ENCODE assay signal across 8 mouse cellular contexts in genomic region chr3:146405213-146406006, GRCm38 (mm10). TPM values are rescaled to one million over a fixed set of nuclear protein-coding genes. Genes with fewer than 3 reads are reported as not detected.
DNase-seq lines count a peak whose midpoint lies in the region; ATAC-seq and TF ChIP-seq lines count a peak whose summit lies in the region.

No protein-coding gene starts in this region.

- no peak for ATAC-seq in lung, embryonic 14.5 days (ENCODE audit: insufficient read depth)
- ATAC-seq in hindbrain, embryonic 16.5 days, result no peak
- ATAC-seq in midbrain, embryonic 15.5 days (replicated peaks), result no peak

- peak overlapping the region; percentile 90 for H3K4me3 ChIP-seq in lung, embryonic 14.5 days (ENCODE audit: low read depth, low read length)
- peak overlapping the region; percentile 97 for H3K4me3 ChIP-seq in embryonic facial prominence, embryonic 10.5 days
- peak overlapping the region; percentile 93 for H3K4me3 ChIP-seq in hindbrain, embryonic 16.5 days (ENCODE audit: low read length)
- H3K4me3 ChIP-seq in midbrain, embryonic 15.5 days, result peak overlapping the region; percentile 70

- WGBS in lung, embryonic 14.5 days, result 22% methylated on average over 18 of the region's 18 CpGs
- WGBS in embryonic facial prominence, embryonic 10.5 days, result 36% methylated on average over 18 of the region's 18 CpGs
- WGBS in hindbrain, embryonic 16.5 days, result 27% methylated on average over 18 of the region's 18 CpGs
- 13% methylated on average over 18 of the region's 18 CpGs for WGBS in midbrain, embryonic 15.5 days

- H3K27ac ChIP-seq in lung, embryonic 14.5 days (ENCODE audit: low read depth), result peak overlapping the region; percentile 84
- peak overlapping the region; percentile 92 for H3K27ac ChIP-seq in embryonic facial prominence, embryonic 10.5 days (replicated peaks)
- H3K27ac ChIP-seq in hindbrain, embryonic 16.5 days (ENCODE audit: low read depth, low read length), result peak overlapping the region; percentile 89
- H3K27ac ChIP-seq in midbrain, embryonic 15.5 days, result peak overlapping the region; percentile 85

- DNase-seq in lung, embryonic 14.5 days, result peak; percentile 9
- DNase-seq in lung, postnatal 25 days (ENCODE audit: low spot score), result no peak
- DNase-seq in embryonic facial prominence, embryonic 10.5 days (ENCODE audit: low spot score), result no peak
- DNase-seq in thymus, postnatal 36 days, result no peak
- DNase-seq in cerebellum, postnatal 25 days, result no peak
- DNase-seq in kidney, adult 18-20 months, result no peak

- no peaks in the 10 kb centered on the region; the same call in 1 of the 2 replicates for H3K4me1 ChIP-seq in lung, embryonic 14.5 days (ENCODE audit: insufficient read depth)
- H3K4me1 ChIP-seq in embryonic facial prominence, embryonic 10.5 days, result peaks cover 31% of the 10 kb centered on the region
- H3K4me1 ChIP-seq in hindbrain, embryonic 16.5 days (ENCODE audit: control insufficient read depth, insufficient read depth, low read depth, low read length), result peaks cover 24% of the 10 kb centered on the region
- peaks cover 32% of the 10 kb centered on the region for H3K4me1 ChIP-seq in midbrain, embryonic 15.5 days

- no peak for TF ChIP-seq CTCF in lung, embryonic 14.5 days (IDR thresholded peaks at IDR 0.05; ENCODE audit: low read depth)

- H3K9me3 ChIP-seq in lung, embryonic 14.5 days (ENCODE audit: low read depth, low read length), result no peaks in the 10 kb centered on the region; the same call in 1 of the 2 replicates
- no peaks in the 10 kb centered on the region for H3K9me3 ChIP-seq in embryonic facial prominence, embryonic 10.5 days
- H3K9me3 ChIP-seq in hindbrain, embryonic 16.5 days (ENCODE audit: control insufficient read depth, low read length), result no peaks in the 10 kb centered on the region
- H3K9me3 ChIP-seq in midbrain, embryonic 15.5 days, result no peaks in the 10 kb centered on the region

- peak overlapping the region; percentile 82 for H3K9ac ChIP-seq in lung, embryonic 14.5 days
- peak overlapping the region; percentile 94 for H3K9ac ChIP-seq in hindbrain, embryonic 16.5 days (ENCODE audit: low read depth, low read length)
- H3K9ac ChIP-seq in midbrain, embryonic 15.5 days, result peak overlapping the region; percentile 82

- peak overlapping the region; percentile 87 for H3K4me2 ChIP-seq in lung, embryonic 14.5 days
- peak overlapping the region; percentile 65 for H3K4me2 ChIP-seq in hindbrain, embryonic 16.5 days (ENCODE audit: low read length)
- H3K4me2 ChIP-seq in midbrain, embryonic 15.5 days, result peak overlapping the region; percentile 83

- H3K27me3 ChIP-seq in lung, embryonic 14.5 days (ENCODE audit: insufficient read depth, low read length), result no peaks in the 10 kb centered on the region
- 0 out of 2 replicates have a peak, but pooled peaks cover 5% of the 10 kb centered on the region for H3K27me3 ChIP-seq in embryonic facial prominence, embryonic 10.5 days (replicated peaks; ENCODE audit: low read depth, poor library complexity, severe bottlenecking)
- no peaks in the 10 kb centered on the region for H3K27me3 ChIP-seq in hindbrain, embryonic 16.5 days (replicated peaks; ENCODE audit: control insufficient read depth, insufficient read depth, low read length)
- no peaks in the 10 kb centered on the region for H3K27me3 ChIP-seq in midbrain, embryonic 15.5 days (replicated peaks)

- no peaks in the 10 kb centered on the region for H3K36me3 ChIP-seq in lung, embryonic 14.5 days (ENCODE audit: insufficient read depth)
- peaks cover 9% of the 10 kb centered on the region; the same call in 1 of the 2 replicates for H3K36me3 ChIP-seq in embryonic facial prominence, embryonic 10.5 days (replicated peaks)
- H3K36me3 ChIP-seq in hindbrain, embryonic 16.5 days (ENCODE audit: control insufficient read depth, insufficient read depth, low read length), result no peaks in the 10 kb centered on the region
- H3K36me3 ChIP-seq in midbrain, embryonic 15.5 days (replicated peaks), result no peaks in the 10 kb centered on the region

RNA-seq across cellular contexts. Expression of gene Ssx2ip, which starts 1.0 kb away (rescaled TPM):
- polyA plus RNA-seq in lung, embryonic 14.5 days (2014; fragmentation: Nextera tagmentation; extraction: Ambion mirVana), result 29.3 and 30.5 TPM in 2 replicates
- polyA plus RNA-seq in embryonic facial prominence, embryonic 10.5 days (2016; fragmentation: Nextera tagmentation; extraction: Ambion mirVana), result 28.0 and 30.5 TPM in 2 replicates
- 17.9 and 18.8 TPM in 2 replicates for polyA plus RNA-seq in hindbrain, embryonic 16.5 days (2015; fragmentation: Nextera tagmentation; extraction: Ambion mirVana)
- polyA plus RNA-seq in midbrain, embryonic 15.5 days (2015; fragmentation: Nextera tagmentation; extraction: Ambion mirVana), result 15.3 and 16.6 TPM in 2 replicates

RNA-seq across cellular contexts. Expression of gene Ctbs, which starts 44.2 kb away (rescaled TPM):
- polyA plus RNA-seq in lung, embryonic 14.5 days (2014; fragmentation: Nextera tagmentation; extraction: Ambion mirVana), result 8.9 and 10.4 TPM in 2 replicates
- polyA plus RNA-seq in embryonic facial prominence, embryonic 10.5 days (2016; fragmentation: Nextera tagmentation; extraction: Ambion mirVana), result 4.4 and 5.2 TPM in 2 replicates
- polyA plus RNA-seq in hindbrain, embryonic 16.5 days (2015; fragmentation: Nextera tagmentation; extraction: Ambion mirVana), result 5.0 and 5.7 TPM in 2 replicates
- polyA plus RNA-seq in midbrain, embryonic 15.5 days (2015; fragmentation: Nextera tagmentation; extraction: Ambion mirVana), result 3.9 TPM in 2 replicates
